Mouse (Mus musculus) forebrain, embryonic 14.5 days (tissue): ENCODE results near the gene Rd3l. TPM values are rescaled to one million over a fixed set of nuclear protein-coding genes. Genes with fewer than 3 reads are reported as not detected.

ENCODE experiments used
- ATAC-seq: fragments of 200-750 bp; cut with Nextera tagmentation; 2 replicates; pipeline ENCODE4 v1.8.0; 2017; ENCODE audit warnings: mild to moderate bottlenecking, moderate library complexity
- DNase-seq: peaks from one replicate; pipeline ENCODE4 v3.0.0-alpha.2; 2015; ENCODE audit warnings: low spot score
- H3K27ac ChIP-seq: fragments of 300-500 bp; sonication (generic); 2 replicates; pipeline ENCODE4 v1.5.1; 2014; ENCODE audit warnings: low read depth, mild to moderate bottlenecking, control low read depth, low read length, moderate library complexity
- H3K27me3 ChIP-seq: fragments of 300-500 bp; sonication (generic); replicated peaks from 2 replicates; pipeline ENCODE4 v1.6.1; 2014; ENCODE audit warnings: low read length, control low read depth, mixed read lengths; ENCODE audit not compliant: control insufficient read depth, insufficient read depth
- H3K36me3 ChIP-seq: fragments of 300-500 bp; sonication (generic); 2 replicates; pipeline ENCODE4 v1.6.1; 2014; ENCODE audit warnings: low read length, control low read depth; ENCODE audit not compliant: control insufficient read depth, insufficient read depth
- H3K4me1 ChIP-seq: fragments of 300-500 bp; sonication (generic); 2 replicates; pipeline ENCODE4 v1.6.1; 2014; ENCODE audit warnings: antibody characterized with exemption, low read length, control low read depth; ENCODE audit not compliant: control insufficient read depth, insufficient read depth
- H3K4me2 ChIP-seq: fragments of 300-500 bp; sonication (generic); 2 replicates; pipeline ENCODE4 v1.6.1; 2014; ENCODE audit warnings: mild to moderate bottlenecking, control low read depth, low read length
- H3K4me3 ChIP-seq: fragments of 300-500 bp; sonication (generic); 2 replicates; pipeline ENCODE4 v1.5.1; 2014; ENCODE audit warnings: low read depth, low read length, control low read depth
- H3K9ac ChIP-seq: fragments of 300-500 bp; sonication (generic); 2 replicates; pipeline ENCODE4 v1.6.1; 2014; ENCODE audit warnings: mild to moderate bottlenecking, low read length, control low read depth, moderate library complexity
- H3K9me3 ChIP-seq: fragments of 300-500 bp; sonication (generic); replicated peaks from 2 replicates; pipeline ENCODE4 v1.6.1; 2016; ENCODE audit warnings: low read length, control low read depth, mixed read lengths; ENCODE audit not compliant: control insufficient read depth
- WGBS: fragments of 180-500 bp; shearing (Covaris S2); extraction: QIAGEN DNeasy Blood & Tissue Kit; methylation state at CpG from one replicate; pipeline ENCODE4 v1.1.7; 2014; 5-methylcytosine and 5-hydroxymethylcytosine counted together
- polyA plus RNA-seq: library from polyadenylated mRNA; unstranded; fragments of >200 nt; fragmentation: Nextera tagmentation; extraction: Ambion mirVana; gene quantifications from 2 replicates; pipeline ENCODE4 v1.2.1, GENCODE M21; 2014

The Rd3l gene
- polyA plus RNA-seq, 1 experiment from 2014 or later: not detected

DNA sequence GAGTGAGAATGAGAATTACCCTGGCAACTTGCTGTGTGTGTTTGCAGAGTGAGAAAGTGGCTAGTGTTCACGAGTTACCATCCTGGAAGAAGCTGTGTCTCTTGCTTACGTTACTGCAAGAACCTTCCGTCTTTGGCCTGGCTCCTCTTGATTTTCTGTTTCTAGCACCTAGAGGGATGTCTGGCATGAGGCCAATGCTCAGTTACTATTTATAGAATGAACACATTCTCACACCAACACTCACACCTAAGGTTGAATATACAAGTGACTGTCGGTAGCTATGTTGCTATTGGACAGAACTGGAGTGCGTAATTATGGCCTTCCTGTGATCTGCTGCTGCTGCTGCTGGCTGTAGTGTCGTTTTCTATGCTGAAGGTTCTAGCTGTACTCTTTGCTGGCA lies 4.0 kb downstream of the Rd3l start:
- H3K4me1 ChIP-seq: peaks cover 9% of the 10 kb centered on the region; the same call in 1 of the 2 replicates
- H3K27me3 ChIP-seq: no peaks in the 10 kb centered on the region
- no peak overlapping the region for H3K4me3 ChIP-seq
- peak; percentile 70 for DNase-seq
- no peaks in the 10 kb centered on the region for H3K36me3 ChIP-seq
- peak overlapping the region; percentile 18; the same call in 1 of the 2 replicates for H3K27ac ChIP-seq
- H3K4me2 ChIP-seq: no peak overlapping the region
- no peak overlapping the region for H3K9ac ChIP-seq
- WGBS: 44% methylated on average over 6 of the region's 6 CpGs
- peak; percentile 40; the same call in 1 of the 2 replicates for ATAC-seq
- no peaks in the 10 kb centered on the region for H3K9me3 ChIP-seq

DNA sequence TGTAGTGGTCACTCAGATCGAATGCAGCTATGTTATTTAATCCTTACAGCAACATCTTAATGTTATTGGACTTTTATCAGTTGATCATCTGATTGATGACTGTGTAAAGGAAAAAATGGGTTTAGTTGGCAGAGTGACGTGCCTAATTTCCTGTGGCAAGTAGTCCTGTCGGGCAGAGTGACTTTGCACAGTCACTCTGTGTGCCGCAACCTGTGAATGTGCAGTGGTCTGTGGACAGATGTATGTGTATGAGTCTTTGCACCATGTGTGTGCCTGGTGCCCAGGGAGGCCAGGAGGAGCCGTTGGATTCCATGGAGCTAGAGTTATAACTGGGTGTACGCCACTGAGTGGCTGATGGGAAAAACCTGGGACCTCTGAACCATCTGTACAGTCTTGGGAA lies 6.5 kb downstream of the Rd3l start:
- 83% methylated on average over 6 of the region's 6 CpGs for WGBS

DNA sequence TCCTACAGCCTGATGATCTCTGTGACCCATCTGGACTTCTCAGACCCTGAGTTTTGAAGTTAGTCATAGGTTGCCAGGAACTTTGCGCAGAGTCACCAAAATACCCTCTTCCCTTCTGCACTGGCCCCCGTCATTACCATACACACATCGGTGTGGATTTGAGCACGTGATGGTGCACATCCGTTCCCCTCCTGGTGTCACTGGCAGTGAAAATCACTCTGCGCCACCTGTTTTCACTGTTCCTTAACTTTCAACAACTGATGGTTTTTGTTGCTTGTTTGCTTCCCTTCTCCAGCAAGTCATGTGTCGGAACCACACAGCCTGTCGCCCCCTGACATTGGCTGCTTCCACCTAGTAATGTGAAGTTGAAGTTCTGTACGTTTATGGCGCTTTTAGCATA lies 8.6 kb downstream of the Rd3l start:
- no peaks in the 10 kb centered on the region for H3K36me3 ChIP-seq
- no peak for DNase-seq
- no peaks in the 10 kb centered on the region for H3K9me3 ChIP-seq
- H3K4me1 ChIP-seq: peaks cover 7% of the 10 kb centered on the region; the same call in 1 of the 2 replicates
- no peak overlapping the region for H3K27ac ChIP-seq
- no peak for ATAC-seq
- H3K27me3 ChIP-seq: no peaks in the 10 kb centered on the region
- H3K4me3 ChIP-seq: no peak overlapping the region
- no peak overlapping the region for H3K9ac ChIP-seq
- WGBS: 90% methylated on average over 10 of the region's 10 CpGs
- no peak overlapping the region for H3K4me2 ChIP-seq

More for the DNA sequence above, 6.5 kb downstream of the Rd3l start:
- no peak for ATAC-seq
- H3K36me3 ChIP-seq: no peaks in the 10 kb centered on the region
- H3K9me3 ChIP-seq: no peaks in the 10 kb centered on the region
- DNase-seq: no peak
- no peak overlapping the region for H3K4me3 ChIP-seq
- peaks cover 9% of the 10 kb centered on the region; the same call in 1 of the 2 replicates for H3K4me1 ChIP-seq
- H3K27ac ChIP-seq: no peak overlapping the region
- no peaks in the 10 kb centered on the region for H3K27me3 ChIP-seq
- H3K4me2 ChIP-seq: no peak overlapping the region
- no peak overlapping the region for H3K9ac ChIP-seq

DNA sequence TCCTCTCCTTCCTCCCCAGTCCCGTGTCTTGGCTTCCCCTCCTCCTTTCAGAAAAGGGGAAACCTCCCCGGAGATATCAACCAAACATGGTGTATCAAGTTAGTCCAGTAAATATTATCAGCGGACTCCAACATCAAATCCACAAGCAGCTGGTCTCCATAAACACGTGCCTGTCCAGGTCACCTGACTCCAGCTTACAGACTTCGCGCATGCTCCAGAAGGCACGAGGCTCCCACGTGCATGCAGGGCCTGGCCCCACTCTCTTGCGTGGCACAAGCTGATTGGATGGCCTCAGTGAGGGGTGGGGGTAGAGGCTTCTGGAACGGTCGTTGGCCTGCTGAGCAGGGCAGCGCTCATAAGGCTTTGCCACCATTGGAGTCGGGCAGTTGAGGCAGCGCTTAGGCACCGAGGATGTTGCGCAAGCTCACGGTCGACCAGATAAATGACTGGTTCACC lies 9.9 kb downstream of the Rd3l start, which contains the start of gene Tdrd9:
TSS of gene Tdrd9 (plus strand) at position 329 of the 456 bp plus-strand sequence.
- Histone ChIP-seq H3K27me3 (no peaks in the 10 kb centered on the region), H3K36me3 (no peaks in the 10 kb centered on the region), H3K4me3 (no peak within 1 kb of the TSS), H3K4me2 (no peak within 1 kb of the TSS), H3K9ac (no peak within 1 kb of the TSS), H3K27ac (no peak within 1 kb of the TSS), H3K4me1 (peaks cover under 1% of the 10 kb centered on the region), H3K9me3 (no peaks in the 10 kb centered on the region)
- DNase-seq: no peak
- no peak for ATAC-seq
- WGBS: 90% methylated on average over 18 of the region's 18 CpGs

DNA sequence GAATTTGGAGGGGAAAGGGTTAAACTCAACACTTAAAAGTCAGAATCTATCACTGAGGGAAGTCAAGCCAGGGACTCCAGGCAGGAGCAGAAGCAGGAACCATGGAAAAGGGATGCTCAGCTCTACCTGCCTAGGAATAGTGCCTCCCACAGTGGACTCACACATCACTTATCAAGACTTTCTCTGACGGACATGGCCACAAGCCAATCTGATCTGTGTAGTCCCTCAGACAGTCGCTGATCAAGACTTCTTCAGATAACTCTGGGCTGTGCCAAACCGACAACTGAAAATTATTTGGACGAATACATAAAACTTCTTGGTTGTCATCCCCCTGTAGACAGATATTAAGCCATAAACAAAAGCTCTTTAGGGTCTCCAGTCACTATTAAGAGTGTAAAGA lies 11.0 kb downstream of the Rd3l start:
- no peak overlapping the region for H3K9ac ChIP-seq
- H3K27me3 ChIP-seq: no peaks in the 10 kb centered on the region
- DNase-seq (no peak), ATAC-seq (no peak)
- H3K4me3 ChIP-seq: no peak overlapping the region
- H3K36me3 ChIP-seq: no peaks in the 10 kb centered on the region
- peaks cover 7% of the 10 kb centered on the region for H3K4me1 ChIP-seq
- no peak overlapping the region for H3K4me2 ChIP-seq
- no peaks in the 10 kb centered on the region for H3K9me3 ChIP-seq
- H3K27ac ChIP-seq: no peak overlapping the region
- 81% methylated on average over 4 of the region's 4 CpGs for WGBS

DNA sequence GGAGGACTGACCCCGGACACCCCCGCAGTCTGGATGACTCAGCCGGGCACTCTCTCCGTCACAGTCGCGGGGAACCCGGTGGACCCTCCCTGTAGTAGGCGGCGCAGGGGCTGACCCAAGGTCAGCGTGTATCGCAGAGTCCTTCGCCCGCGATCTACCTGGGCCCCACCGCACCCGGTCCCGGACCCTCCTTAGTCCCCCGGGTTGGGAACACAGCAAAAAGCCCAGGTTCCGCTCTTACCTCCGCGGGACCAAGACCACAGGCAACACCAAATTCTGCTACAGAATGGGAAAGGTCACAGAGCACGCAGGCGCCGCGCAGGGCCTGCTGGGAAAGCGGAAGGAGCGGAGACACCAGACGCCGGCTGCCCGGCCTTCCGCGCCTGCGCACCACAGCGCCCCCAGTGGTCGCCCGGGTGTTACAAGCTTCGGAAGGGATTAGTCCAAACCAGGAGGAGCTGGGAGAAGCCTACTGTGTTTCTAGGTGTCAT lies 14.4 kb downstream of the Rd3l start, which contains the start of gene Atp5mpl:
TSS of gene Atp5mpl (minus strand) at position 295 of the 491 bp plus-strand sequence.
- ATAC-seq (peak; percentile 95), DNase-seq (peak; percentile 95)
- Histone ChIP-seq H3K27ac (peak within 1 kb of the TSS; percentile 27; the same call in 1 of the 2 replicates), H3K9me3 (no peaks in the 10 kb centered on the region), H3K4me2 (peak within 1 kb of the TSS; percentile 92), H3K27me3 (no peaks in the 10 kb centered on the region), H3K9ac (peak within 1 kb of the TSS; percentile 98), H3K36me3 (peaks cover 14% of the 10 kb centered on the region), H3K4me3 (peak within 1 kb of the TSS; percentile 92), H3K4me1 (peaks cover 7% of the 10 kb centered on the region)
- under 1% methylated on average over 37 of the region's 37 CpGs for WGBS

DNA sequence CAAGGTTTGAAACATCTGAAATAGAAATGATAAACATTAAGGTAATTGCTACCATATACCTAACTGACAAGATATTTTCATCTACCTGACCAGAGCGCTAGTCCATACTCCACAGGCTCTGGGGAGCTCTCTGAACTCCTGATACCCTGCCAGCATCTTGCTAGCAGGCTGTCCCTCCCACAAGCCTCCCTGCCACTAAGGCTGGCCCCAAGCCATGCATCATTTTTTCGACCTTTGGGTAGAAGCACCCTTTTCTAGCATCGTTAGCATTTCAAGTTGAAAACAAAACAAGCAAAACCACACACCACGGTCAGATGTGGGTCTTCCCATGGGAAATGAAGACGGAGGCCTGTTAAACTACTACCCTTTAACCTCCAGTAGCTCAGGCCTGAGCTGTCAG lies 17.8 kb downstream of the Rd3l start:
- Histone ChIP-seq H3K36me3 (peaks cover 40% of the 10 kb centered on the region), H3K4me3 (no peak overlapping the region), H3K9ac (no peak overlapping the region), H3K9me3 (no peaks in the 10 kb centered on the region), H3K27me3 (no peaks in the 10 kb centered on the region), H3K4me1 (peaks cover 7% of the 10 kb centered on the region), H3K4me2 (no peak overlapping the region), H3K27ac (no peak overlapping the region)
- DNase-seq: no peak
- whole genome bisulfite sequencing: 78% methylated on average over 5 of the region's 5 CpGs
- ATAC-seq: no peak

DNA sequence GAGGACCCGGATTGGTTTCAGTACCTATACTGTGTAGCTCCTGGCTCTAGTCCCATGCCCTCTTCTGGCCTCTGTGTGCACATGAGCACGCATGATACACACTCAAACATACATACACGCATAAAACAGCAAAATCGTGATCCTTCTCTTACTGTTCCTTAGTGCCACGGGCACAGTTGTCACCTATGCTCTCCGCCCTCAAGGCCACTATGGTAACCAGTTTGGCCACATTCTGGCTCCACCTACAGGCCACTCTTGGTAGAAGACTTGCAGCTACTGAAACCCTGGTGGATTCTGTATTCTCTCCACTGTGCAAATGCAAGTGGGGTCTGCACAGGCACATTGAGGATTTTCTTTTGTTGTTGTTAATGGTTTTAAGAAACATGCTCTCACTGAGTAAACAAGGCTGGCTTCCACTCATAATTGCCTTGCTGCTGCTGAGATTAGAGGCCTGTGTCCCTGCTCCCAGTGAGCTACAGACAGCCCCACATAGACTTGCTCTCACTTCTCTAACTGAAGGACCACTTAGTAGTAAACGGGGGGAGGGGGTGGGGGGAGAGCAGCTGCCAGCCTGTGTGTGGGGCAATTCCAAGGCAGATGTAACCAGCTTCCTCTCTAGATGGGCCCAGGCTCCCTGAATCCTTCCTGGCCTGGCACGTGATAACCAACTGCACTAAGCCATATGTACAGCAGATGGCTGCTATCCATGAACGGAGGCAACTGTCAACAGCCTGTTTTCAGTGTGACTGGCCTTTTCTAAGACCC lies 22.8 kb downstream of the Rd3l start:
- DNase-seq: peak; percentile 73
- Histone ChIP-seq H3K9ac (no peak overlapping the region), H3K4me3 (no peak overlapping the region), H3K4me2 (no peak overlapping the region), H3K9me3 (no peaks in the 10 kb centered on the region), H3K4me1 (no peaks in the 10 kb centered on the region), H3K36me3 (peaks cover 37% of the 10 kb centered on the region), H3K27ac (no peak overlapping the region), H3K27me3 (no peaks in the 10 kb centered on the region)
- peak; percentile 89 for ATAC-seq
- 40% methylated on average over 9 of the region's 9 CpGs for WGBS

DNA sequence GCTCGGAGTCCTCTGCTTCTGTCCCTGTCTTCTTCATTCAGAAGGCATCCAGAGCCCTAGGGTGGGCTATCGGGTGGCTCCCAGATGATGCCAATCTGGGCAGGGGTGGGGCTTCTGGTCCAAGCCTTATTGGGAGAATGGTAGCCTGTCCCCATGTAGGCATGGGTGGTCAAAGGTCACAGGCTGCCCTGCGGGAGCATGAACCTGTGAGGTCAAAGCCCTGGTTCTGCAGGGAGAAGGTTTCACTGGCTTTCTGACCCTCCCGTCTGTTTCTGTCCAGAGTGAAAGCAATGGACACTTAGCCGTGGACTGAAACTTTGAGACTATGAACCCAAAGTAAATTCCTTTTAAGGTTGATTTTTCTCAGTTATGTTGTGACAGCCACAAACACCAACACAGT lies 24.9 kb downstream of the Rd3l start:
- Histone ChIP-seq H3K27me3 (no peaks in the 10 kb centered on the region), H3K4me3 (no peak overlapping the region), H3K36me3 (peaks cover 20% of the 10 kb centered on the region), H3K9me3 (no peaks in the 10 kb centered on the region), H3K4me1 (no peaks in the 10 kb centered on the region), H3K4me2 (no peak overlapping the region), H3K27ac (no peak overlapping the region), H3K9ac (no peak overlapping the region)
- ATAC-seq (no peak), DNase-seq (no peak)
- WGBS: 84% methylated on average over 5 of the region's 5 CpGs
